Mouse (Mus musculus) heart, postnatal 4 days (tissue): ENCODE data around the gene Elf2. TPM values are rescaled to one million over a fixed set of nuclear protein-coding genes. Genes with fewer than 3 reads are reported as not detected.
A peak's percentile ranks its signal among the peaks of the same experiment; 100 is the strongest.
"Not testable (repeated sequence)": the region's sequence is repeated elsewhere in the genome, so short reads cannot be mapped to it uniquely, and the experiment has no call there.

Experiments
- DNase-seq: peaks from one replicate; pipeline ENCODE4 v3.0.0; 2021
- total RNA-seq, 2 experiments: library from RNA; stranded (reverse); gene quantifications; 2 replicates each; pipeline ENCODE4 v1.2.3; 2021

Elf2 gene
- total RNA-seq, 2 experiments from 2014 or later: 89.9 to 99.9 TPM

DNA sequence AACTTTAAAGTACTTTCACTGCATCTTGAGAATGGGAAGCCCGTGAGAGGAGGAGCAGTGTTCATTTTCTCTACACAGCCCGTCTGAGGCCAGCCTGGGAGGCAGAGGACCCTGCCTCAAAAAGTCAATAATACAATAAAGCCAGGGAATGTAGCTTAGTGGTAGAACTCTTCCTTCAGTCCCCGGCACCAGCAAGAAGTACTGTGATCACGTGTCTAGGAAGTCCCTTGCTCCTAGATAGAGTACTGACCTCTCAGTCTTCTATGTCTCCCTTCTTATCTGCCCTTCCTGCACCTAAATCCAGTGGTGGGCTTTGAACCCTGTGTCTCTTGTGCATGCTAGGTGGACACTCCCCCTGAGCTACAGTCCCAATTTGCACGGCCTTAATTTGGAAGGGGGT, 109.6 kb downstream of the Elf2 start:
- no peak for DNase-seq

DNA sequence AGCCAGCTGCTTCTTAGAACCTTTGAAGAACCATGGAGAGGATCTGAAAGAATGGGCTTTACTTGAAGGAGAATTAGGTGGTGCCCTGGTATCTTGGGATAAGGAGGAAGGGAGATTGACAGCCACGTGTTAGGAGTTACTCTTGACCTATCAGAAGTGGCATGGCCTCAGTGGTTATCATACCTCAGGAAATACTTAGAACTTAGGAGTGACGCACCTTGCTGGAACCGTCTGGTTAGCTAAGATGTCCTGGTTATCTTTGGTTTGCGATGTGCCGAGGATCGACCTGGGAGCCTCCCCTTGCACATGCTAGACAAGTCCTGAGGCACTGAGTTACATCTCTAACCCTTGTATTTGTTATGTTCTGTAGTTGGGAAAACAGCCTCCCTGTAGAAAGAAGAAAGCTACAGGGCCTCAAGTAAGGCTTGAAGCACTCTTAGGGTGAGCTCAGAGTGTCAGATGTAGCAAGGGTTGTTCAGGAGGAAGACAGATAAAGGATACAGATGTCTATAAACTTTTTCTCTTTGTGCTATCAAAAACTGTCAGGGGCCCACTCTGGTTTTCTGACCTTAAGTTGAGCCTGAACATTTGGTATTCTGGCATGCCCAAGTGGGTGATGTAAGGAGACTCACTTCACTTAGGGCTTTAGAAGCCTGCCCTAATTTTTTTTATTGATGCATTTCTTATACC, 110.2 kb downstream of the Elf2 start:
- no peak for DNase-seq

DNA sequence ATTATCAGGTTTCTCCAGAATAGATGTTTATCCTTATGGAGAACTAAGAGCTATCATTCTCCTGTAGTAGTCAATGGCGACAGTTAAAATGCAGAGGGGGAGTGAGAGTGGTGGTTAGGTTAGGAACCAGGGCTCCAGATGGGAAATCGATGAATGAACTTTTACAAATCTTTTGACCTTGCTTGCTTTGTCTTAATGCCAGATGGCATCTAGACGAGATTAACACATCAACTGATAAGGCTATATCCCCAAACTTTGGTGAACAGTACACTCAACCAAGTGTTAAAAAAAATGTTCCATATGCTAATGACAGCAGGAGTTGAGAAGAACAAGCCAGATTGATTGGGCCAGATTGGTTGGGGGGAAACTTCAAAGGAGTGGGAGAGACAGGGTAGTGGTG, 111.2 kb downstream of the Elf2 start:
- DNase-seq: no peak

DNA sequence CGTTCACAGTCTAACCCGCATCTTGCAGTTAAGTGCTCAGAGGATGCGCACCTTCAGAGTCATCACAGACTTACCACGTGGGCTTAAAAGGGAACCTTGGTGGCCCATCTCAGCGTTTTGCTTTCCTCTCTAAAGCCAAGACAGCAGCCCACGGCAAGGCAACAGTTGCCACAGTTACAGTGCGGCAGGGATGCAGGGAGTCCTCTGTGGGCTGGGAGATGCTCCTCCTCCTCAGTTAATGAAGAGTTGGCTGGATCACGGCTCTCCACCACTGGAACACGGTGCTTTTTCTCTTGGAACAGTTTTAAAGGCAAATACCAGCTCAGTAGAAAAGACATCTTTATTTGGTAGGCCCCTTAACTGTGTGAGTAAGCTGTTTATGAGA, 111.7 kb downstream of the Elf2 start:
- DNase-seq: no peak

DNA sequence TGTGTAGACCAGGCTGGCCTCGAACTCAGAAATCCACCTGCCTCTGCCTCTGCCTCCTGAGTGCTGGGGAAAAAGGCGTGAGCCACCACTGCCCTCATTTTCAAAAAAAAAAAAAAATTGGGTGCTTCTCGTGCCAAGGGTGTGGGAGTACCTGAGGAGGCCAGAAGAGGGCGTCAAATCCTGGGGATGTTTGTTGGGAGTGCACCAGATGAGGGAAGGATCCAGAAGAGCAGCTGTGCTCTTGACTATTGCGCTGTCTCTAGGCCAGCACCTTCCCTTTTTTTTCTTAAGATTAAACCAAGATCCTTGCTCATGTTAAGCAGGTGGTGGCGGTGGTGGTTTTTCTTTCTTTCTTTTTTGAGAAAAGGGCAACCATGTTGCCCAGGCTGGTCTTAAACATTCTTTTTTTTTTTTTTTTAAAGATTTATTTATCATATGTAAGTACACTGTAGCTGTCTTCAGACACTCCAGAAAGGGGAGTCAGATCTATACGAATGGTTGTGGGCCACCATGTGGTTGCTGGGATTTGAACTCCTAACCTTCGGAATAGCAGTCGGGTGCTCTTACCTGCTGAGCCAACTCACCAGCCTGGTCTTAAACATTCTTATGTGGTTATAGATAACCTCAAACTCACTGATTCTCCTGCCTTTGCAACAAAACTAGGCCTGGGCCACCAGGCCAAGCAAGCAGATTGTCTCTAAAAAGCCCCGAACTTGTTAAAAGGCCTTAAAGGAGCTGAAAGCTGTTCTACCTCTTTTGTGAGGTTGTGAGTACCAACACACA, 112.2 kb downstream of the Elf2 start:
- peak; percentile 78 for DNase-seq

DNA sequence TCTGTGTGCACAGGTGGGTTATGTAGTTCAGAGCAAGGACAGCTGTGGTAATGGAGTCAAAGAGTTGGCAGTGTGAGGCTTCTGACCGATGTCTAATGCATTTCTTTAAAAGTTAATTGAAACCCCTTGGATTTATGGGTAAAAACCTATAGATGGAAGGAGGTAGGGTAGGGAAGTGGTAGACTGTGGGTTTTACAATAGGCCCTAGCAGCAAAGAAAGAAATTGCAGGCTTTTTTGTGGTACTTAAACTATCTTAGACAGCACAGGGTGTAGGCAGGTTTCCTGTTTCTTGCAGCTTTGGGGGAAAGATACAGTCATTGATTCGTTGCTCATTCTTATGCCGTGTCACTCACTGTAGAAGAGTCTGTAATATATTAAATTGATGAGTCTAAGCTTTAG, 113.9 kb downstream of the Elf2 start:
- no peak for DNase-seq

DNA sequence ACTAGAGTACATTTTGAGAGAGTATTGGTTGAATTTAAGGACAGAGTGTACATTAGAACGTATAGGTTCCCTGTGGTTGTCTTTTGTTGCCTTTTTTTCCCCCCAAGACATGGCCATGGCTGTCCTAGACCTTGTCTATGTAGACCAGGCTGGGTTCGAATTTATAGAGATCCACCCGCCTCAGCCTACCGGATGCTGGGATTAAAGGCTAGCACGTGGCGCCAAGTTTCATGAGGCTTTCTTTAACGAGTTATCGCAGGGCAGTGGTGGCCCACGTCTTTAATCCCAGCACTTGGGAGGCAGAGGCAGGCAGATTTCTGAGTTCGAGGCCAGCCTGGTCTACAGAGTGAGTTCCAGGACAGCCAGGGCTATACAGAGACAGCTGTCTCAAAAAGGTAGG, 114.5 kb downstream of the Elf2 start:
- DNase-seq: no peak

DNA sequence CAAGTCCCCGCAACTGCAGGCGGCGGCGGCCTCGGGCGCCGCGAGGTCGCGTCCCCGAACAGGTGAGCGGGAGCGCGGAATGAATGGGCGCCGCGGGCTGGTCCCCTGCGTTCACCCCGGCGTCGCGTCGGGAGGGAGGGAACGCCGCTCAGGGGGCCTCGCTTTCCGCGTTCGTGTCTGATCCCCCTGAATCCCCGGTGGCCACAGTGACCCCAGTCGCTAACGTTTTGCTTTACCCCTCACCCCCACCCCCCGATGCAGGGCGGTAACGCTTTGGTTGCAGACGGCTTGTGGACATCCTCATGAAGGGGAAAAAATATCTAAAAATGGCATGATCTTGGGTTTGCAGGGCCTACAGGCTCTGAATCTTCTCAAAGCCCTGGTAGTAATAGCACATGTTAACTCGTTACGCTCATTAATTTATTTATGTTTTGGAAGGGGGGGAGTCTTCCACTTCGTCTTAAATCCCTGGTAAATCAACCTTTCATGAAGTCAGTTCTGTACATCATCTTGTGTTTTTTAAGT, 115.2 kb downstream of the Elf2 start:
- no peak for DNase-seq

DNA sequence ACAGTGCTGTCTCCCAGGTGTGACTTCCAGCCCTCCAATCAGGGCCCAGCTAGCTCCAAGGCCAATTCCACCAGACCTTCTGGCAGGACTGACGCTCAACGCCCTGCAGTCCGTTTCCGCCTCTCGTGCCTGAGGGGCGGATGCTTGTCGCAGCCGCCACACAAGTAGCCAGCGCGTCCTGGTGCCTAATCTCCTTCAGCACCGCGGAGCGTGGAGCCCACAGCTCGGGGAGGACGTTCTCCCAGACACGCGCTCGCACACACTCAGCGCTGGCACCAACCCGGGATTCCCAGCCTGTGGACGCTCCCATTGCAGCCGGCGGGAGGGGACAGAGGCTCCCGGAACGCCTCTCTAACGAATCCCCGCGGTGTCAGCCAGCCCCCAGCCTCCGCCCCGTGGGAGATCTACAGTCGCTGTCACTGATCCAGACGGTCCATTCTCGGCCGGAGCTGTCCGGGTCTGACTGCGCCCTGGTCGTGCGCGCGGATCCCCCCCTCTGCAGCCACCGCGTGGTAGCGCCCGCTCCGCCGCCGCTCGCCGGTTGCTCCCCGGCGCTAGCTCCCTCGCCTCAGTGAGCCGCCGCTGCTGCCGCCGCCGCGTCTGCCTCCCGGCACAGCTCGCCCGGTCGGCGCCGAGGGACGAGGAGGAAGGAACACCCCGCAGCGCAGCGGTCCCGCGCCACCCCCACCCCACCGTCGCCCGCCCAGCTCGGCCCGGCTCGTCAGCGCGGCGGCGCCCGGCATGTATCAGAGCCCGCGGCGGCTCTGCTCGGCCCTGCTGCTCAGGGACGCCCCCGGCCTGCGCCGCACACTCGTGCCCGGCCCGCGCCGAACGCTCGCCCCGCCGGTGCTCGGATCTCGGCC, 115.9 kb downstream of the Elf2 start, which contains the start of gene Noct:
Gene Noct, plus strand, starts transcription at position 85 of the 863 bp plus-strand sequence.
- DNase-seq: peak; percentile 93

DNA sequence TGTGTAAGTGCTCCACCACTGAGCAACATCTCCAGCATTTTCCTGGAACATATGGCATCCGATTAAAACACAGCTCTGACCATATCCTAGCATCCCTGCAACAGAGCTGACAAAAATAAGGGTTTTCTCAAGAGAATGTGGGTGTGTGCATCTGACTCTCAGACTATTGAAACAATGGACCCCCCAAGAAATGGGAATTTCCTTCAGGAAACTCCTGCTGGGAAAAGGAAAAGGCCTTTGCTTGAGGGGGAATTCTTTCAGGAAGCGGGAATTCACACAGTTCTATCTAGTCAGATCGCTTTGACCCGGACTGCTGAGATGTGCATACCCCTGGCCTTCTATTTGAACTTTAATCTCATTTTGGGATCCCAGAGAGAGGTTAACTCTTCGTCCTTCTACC, 116.9 kb downstream of the Elf2 start:
- DNase-seq: peak; percentile 4

DNA sequence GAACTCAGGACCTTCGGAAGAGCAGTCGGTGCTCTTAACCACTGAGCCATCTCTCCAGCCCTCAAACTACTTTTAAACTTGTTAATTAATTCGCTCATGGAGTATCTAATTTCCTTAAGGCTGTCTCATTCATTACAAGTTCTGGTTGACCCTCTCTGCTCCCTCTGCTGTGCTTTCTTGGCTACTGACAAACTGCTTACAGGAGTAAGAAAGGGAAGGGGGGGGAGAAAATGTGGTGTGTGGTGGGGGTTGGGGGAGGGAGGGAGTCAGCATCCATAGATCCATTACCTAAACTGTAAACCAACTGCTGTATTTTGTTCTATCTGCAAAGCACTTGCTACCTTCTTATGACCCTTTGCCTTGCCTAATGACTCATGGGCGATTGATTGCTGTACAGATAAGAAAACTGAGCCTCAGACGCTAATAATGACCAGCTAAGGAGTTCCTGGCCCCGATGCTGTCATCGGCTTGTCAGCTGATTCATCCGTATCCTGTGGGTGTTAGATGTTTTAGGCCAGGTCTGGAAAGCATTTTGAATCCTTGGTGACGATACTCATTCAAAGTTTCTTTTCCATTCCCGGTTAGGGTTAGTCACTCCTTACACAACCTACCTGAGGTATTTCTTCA, 117.5 kb downstream of the Elf2 start:
- DNase-seq: no peak

DNA sequence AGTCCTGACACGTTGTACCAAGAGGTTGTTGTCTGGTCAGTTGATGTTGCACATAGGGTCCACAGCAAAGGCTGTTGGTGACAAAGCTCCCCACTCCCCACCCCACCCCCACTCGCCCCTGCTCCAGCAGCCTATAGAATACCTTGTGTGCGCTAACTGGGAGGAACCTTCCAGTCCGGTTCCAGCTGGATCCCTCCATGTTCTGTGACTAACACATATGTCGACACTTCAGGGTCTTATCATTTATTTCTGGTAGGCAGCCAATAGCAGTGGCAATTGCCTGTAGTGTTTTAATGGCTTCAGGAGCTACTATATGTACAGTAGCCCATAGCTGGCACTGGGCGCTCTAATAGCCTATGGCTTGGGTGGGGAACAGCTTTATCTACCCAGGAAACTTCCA, 118.2 kb downstream of the Elf2 start:
- peak; percentile 43 for DNase-seq

DNA sequence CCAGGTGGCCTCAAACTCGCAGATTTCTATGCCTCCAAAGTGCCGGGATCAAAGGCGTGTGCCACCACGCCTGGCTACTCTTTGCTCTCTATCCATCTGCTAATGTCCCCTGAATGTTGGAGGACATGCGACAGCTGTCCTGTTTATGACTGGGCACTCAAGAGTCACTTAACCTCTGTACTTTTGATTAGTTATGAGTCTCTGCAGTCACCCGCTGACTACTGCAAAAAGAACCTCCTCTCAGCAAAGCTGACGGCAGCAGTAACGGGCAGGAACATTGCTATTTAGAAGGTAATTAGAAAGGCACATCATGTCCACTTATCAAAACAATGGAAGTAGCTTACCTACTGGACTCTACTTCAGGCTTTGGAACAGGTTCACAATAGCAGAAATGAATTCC, 118.6 kb downstream of the Elf2 start:
- DNase-seq: no peak

DNA sequence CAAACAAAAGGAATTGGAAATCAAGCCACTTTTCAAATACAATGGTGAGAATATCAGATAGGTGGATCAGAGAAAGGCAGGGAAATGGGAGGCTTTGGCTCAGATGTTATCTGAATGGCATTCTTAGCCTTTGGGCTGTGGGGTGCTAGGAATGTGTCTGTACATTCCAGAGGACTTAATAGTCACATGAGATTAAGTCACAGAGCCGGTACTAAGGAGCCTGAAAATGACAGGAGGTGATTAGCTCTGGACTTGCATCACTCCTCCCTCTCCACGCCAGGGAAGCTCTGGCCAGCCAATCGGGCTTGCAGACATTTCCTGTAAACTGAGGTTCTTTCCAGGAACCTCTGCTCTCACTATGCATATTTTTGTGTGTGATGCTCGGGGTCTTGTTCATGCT, 119.6 kb downstream of the Elf2 start:
- DNase-seq: no peak

DNA sequence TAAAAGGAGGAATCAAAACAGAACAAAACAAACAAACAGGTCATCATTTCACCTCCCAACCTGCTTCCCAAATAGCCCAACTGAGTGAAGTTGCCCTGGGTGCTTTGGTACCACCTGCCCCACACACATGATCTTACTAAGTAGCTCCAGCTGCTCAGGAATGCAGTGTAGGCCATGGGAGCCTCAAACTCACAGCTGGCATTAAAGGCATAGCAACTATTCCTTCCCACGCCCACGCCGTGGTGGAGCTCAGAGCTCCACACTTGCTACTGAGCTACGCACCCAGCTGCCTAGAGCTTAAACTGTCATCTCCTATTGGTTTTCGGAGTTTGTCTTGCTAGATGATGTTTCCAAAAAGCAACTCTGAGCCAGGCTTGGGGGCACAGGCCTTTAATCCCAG, 121.2 kb downstream of the Elf2 start:
- DNase-seq: no peak

DNA sequence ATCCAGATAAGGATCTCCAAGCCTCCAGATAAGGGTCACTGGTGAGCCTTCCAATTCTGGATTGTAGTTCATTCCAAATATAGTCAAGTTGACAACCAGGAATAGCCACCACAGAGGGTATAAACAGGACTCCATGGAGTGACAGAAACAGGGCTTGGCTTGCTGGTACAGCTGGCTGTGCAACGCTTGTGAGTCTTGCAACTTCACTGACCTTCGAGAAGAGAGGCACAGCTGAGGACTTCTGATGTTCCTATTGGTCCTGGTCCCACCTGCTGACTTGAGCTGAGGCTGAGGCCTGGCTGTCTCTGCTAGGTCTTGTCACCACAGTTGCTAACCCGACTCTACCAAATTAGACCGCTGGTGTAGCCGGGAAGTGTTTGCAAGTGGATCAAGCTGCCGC, 122.1 kb downstream of the Elf2 start:
- DNase-seq: not testable (repeated sequence)

DNA sequence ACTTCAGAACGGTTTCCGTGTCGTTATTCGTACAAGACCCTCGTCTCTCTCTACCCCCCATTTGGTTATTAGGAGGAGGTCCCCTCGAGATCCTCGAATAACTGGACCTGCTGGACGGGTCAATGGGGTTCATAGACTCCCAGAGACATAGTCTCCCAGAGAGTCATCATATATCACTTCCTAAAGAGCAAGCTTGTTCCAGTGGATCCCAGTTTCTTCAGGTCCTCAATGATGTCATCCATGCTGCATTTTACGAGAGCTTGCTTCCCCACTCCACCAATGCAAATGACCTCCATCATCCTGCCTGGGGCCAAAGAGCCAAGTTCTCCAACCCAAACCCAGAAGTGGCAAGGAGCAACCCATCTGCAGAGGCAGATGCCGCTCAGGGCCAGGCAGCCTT, 124.1 kb downstream of the Elf2 start:
- DNase-seq: not testable (repeated sequence)

DNA sequence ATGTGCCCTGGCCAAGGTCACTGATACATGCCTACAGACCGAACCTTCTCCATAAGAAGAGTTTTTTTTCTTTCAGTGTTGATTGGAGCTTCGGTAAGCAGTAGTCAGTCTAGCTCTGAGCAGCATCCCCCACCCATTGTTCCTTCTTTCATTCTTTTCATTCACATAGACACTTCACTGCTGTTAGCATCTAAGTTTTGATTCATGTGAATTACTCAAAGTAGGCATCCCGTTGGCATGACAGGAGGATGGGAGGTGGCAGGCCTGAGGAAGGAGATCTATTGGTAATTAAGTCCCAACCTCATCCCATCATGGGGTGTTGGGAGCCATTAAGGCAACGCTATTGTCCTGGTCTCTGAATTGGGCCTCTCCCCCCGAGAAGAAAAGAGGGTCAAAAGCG, 124.8 kb downstream of the Elf2 start:
- no peak for DNase-seq

DNA sequence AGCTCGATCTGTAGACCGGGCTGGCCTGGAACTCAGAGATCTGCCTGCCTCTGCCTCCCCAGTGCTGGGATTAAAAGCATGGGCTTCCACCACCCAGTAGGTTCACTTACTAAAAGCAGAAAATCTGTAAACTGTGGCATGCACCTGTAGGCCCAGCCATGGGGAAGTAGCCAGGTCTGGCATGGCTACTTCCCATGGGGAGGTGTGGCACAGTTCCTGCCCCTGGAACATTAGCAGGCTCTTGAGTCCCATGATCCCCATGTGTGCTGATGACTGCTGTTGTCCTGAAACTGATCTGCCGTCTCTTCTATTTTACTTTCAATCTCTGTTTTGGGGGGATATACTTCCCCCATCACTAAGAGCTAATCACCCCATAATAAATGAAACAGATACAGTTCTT, 127.4 kb downstream of the Elf2 start:
- no peak for DNase-seq

DNA sequence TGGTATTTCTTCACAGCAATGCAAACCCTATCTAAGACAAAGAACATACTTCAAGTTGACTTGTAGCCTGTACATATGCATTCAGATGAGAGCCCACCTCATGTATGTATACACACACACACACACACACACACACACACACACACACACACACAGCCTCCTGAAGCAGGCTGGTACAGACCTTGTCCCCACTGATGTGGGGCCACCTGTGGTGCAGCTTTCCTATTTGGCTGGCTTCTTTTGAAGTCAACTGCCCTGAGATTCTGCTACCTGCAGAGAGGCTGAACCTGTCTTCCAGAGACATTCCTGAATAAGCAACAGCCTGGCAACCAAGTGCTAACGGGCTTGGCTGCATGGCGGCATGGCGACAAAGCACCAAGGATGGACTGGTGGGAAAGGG, 130.0 kb downstream of the Elf2 start:
- no peak for DNase-seq

DNA sequence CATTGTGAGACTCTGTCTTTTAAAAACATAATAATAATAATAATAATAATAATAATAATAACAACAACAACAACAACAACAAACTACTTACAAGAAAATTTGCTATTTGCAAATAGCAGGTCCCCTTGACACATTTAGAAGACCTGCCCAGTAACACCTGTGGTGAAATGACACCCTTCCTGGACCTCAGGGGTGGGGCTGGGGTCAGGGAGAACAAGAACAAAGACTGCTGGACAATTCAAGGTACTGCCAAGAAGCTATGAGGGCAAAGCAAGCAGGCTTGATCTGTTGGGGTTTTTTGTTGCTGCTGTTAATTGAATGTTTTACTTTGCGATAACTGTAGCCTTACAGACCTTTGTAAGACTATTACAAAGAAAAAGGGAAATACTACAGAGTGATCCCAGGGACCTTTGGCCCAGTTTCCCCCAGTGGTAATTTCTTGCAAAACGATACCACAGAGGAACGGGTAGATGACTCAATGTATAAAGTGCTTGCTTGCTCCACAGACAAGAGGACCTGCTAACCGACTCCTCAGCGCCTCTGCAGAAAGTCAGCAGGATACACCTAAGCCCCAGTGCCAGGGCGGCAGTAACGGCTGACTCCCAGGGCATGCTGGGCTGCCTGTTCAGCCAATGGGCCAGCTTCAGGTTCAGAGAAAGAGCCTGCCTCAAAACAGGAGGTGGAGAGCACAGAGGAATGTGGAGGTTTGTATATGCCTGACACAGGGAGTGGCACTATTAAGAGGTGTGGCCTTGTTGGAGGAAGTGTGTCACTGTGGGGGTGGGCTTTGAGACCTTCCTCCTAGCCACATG, 130.8 kb downstream of the Elf2 start:
- no peak for DNase-seq

DNA sequence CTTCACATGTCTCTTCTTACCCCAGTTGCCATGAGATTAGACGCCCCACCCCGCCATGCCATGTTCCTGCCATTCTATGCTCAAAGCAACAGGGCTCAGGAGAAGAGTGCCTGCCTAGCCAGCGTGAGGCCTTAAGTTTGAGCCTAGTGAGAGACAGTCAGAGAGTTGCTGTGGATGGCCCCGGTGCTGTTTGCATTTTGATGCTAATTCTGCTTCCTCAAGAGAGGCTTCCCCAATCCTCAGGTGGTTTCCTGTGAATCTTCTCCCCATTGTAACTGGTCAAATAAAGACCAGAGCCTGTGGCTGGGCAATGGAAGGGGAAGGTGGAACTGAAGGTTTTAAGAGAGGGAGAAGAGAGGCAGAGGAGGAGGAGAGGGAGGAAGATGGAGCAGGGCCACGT, 131.8 kb downstream of the Elf2 start:
- DNase-seq: no peak
